Mouse (Mus musculus): ENCODE results near the gene Efnb3.
"Not testable (repeated sequence)": the region's sequence is repeated elsewhere in the genome, so short reads cannot be mapped to it uniquely, and the experiment has no call there.

Efnb3 gene

DNA sequence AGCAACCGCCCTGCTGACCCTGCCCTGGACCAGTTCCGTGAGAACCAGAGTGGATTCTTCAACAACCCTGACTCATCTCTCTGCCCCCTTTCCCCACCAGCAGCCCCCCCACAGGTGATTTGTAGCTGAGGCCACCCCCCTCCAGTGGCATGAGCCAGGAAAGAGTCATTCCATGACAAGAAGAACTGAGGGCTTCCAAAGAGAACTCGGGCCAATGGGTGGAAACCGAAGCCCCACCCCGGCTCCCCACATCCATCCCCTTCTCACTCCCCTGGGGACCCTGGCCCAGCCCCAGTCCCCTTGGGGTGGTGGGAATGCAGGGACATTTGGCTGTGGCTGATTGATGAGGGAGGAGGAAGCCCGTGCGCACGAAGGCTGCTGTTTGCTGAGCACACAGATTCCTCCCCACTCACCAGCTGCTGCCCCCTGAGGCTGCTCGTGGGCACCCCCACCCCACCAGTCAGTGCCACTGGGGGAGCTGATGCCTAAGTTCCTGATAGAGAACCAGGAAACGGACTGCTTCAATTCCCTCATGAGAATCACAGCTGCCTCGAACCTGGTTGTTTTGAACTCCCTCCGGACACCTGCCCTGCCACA, 10.8 kb downstream of the Efnb3 start, which contains the start of gene Dnah2:
Gene Dnah2 (minus strand): TSS at position 51 of the 597 bp plus-strand sequence.
- DNase-seq (ENCODE audit: low spot score): no peak

DNA sequence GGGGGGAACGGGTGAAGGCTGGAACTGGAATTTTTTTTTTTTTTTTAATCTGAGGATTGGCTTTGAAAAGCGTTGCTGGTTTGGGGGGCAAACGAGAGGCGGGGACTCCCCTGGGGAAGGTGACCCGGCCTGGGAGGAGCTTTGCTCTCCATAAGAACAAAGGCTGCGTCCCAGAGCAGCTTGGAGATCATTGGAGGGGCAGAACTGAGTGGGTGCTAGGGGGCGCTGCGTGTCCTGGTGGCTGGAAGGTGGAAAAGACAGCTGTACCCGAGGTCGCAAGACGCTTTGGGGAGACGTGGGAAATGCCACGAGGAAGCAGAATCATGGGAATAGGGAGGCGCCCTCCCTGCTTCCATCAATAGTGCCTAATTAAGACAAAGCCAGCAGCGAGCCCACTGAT, 12.9 kb downstream of the Efnb3 start:
- DNase-seq (ENCODE audit: low spot score): peak; percentile 8

DNA sequence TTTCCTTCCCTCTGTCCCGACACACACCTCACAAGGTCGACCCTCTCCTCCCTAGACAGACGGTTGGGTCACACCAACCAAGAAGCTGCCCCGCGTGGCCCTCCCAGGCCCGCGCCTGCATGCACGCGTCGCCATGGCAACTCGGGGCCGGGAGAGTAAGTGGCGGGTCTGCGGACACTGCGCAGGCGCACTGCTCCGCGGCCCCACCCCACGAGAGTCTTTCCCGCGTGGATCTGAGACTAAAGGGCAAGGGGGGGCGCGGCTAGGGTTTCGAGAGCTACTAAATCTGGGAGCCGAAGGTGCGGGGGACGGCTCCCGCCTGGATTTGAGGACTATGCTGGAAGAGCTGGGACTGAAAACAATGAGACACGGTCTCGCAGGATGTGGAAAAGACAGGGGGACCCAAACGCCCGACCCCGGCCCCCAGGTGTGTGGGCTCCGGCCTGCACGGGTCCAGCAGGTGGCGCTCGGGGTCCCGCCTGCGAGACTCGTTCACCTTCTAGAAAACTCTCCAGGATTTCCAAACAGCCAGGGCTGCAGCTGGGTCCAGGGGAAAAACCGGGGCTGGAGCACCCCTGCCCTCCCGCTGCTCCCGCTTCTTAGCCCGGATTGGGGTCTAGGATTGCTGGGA, 13.5 kb downstream of the Efnb3 start:
- peak; percentile 65 for DNase-seq (ENCODE audit: low spot score)

DNA sequence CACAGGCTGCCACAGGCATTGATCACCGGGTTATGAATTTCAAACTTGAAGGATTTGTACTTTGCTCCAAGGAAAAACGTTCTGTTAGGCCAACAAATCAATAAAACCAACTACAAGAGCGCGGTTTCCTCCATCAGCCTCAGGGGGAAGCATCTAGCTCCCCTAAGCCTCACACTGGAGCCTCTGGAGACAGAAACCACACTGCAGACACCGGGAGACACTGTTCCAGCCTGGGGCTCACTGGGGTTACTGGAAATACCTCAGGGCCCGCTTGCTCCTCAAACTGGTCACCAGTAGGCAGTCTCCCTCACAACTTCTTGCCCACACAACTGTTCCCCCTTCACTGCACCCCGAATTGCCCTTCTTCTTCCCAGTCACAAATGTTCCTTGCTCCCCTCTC, 14.0 kb downstream of the Efnb3 start:
- DNase-seq (ENCODE audit: low spot score): no peak

DNA sequence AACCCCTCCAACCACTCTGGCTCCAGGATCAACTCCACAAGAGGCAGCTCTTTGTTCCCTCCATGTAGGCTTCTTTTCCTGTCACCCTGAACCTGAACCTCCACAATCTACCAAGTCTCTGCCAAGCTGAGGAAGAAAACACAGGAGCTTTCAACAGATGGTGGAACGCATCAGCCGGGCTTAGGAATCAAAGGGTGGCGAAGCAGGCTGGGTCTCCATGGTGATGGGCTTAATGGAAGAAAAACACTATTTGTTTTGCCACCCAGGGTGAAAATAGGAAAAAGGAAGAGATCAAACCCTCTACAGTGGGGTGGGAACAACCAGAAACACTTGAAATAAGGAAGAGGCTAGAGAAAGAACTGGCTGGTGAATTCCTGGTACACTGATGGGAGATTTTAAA, 16.4 kb downstream of the Efnb3 start:
- no peak for DNase-seq (ENCODE audit: low spot score)

DNA sequence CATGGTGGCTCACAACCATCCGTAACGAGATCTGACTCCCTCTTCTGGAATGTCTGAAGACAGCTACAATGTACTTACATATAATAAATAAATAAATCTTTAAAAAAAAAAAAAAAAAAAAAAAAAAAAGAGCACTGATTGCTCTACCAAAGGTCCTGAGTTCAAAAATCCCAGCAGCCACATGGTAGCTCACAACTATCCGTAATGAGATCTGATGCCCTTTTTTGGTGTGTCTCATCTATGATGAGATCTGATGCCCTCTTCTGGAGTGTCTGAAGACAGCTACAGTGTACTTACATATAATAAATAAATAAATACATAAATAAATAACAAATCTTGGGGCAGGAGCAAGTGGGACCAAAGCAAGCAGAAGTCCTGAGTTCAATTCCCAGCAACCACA, 18.3 kb downstream of the Efnb3 start:
- not testable (repeated sequence) for DNase-seq (ENCODE audit: low spot score)

DNA sequence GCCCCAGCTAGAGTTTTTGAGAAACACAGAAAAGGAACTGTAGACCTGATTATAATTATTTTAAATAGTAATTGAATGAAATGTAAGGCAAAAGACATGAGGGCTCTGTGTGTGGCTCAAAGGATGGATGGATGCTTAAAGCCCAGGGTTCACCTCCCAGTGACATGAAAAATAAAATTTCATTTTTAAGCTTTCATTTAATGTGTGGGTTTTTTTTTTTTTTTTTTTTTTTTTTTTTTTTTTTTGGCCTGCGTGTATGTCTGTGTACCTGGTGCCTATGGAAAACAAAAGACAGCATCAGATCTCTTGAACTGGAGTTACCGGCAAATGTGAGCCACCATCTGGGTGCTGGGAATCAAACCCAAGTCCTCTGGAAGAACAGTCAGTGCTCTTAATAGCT, 19.3 kb downstream of the Efnb3 start:
- no peak for DNase-seq (ENCODE audit: low spot score)

DNA sequence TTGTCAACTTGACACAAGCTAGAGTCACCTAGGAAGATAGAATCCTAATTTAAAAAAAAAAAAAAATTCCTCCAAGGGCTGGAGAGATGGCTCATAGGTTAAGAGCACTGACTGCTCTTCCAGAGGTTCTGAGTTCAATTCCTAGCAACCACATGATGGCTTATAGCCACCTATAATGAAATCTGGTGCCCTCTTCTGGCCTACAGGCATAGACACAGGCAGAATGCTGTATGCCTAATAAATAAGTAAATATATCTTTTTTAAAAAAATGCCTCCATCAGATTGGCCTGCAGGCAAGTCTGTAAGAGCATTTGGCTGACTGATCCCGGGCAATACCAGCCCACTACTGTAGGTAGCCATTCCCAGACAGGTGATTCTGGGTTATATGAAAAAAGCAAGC, 25.0 kb downstream of the Efnb3 start:
- DNase-seq (ENCODE audit: low spot score): no peak

DNA sequence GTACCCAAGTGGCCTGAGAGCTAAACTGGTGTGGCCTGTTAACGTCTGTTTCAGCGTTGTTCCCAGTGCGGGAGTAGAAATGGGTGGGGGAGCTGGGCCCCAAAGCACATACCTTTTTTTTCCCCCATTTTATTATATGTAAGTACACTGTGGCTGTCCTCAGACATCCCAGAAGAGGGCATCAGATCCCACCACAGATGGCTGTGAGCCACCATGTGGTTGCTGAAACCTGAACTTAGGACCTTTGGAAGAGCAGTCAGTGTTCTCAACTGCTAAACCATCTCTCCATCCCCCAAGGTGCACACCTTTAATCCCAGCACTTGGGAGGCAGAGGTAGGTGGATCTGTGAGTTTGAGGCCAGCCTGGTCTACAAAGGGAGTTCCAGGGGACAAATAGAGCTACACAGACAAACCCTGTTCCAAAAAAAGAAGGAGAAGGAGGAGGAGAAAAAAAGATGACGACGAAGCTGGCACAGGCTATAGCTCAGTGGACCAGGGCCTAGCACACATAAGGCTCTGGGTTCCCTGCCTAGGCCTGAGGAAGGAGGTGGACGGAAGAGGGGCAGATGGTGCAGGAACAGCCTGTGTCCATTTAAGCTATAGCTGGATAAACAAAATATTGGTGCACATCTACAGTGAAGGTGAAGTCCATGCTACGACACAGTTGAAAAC, 27.4 kb downstream of the Efnb3 start:
- no peak for DNase-seq (ENCODE audit: low spot score)

DNA sequence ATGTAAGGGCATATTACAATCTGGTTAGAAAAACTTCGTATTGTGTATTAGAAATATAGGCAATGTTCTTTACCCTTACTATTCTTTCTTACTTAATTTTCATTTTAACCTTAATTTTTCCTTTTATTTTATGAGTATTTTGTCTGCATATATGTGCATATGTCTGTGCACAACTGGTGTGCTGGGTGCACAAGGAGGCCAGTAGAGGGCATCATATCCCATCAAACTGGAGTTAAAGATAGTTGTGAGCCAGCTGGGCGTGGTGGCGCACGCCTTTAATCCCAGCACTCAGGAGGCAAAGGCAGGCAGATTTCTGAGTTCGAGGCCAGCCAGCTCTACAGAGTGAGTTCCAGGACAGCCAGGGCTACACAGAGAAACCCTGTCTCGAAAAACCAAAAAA, 29.2 kb downstream of the Efnb3 start:
- not testable (repeated sequence) for DNase-seq (ENCODE audit: low spot score)

DNA sequence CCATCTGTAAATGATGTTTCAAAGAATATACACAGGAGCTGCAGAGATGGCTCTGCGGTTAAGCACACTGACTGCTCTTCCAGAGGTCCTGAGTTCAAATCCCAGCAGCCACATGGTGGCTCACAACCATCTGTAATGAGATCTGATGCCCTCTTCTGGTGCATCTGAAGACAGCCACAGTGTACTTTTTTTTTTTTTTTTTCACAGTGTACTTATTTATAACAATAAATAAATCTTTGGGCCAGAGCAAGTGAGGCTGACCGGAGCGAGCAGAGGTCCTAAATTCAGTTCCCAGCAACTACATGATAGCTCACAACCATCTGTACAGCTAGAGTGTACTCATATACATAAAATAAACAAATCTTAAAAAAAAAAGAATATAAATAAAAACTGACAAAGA, 29.7 kb downstream of the Efnb3 start:
- DNase-seq (ENCODE audit: low spot score): not testable (repeated sequence)

DNA sequence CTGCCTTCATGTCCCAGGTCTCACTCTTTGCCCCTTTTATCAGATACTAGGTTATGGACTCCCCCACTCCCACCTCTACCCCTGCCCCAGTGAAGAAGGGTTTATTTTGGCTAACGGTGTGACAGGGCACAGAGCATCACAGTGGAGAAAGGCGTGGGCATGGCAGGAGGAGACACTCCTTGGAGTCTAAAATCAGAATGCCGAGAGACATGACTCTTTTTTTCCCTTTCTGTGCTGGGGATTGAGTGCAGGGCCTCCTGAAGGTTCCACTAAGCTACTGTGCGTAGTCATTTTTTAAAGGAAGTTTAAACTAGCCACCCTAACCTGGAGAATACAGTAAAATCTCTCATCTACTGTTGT, 32.0 kb downstream of the Efnb3 start:
- DNase-seq (ENCODE audit: low spot score): no peak

DNA sequence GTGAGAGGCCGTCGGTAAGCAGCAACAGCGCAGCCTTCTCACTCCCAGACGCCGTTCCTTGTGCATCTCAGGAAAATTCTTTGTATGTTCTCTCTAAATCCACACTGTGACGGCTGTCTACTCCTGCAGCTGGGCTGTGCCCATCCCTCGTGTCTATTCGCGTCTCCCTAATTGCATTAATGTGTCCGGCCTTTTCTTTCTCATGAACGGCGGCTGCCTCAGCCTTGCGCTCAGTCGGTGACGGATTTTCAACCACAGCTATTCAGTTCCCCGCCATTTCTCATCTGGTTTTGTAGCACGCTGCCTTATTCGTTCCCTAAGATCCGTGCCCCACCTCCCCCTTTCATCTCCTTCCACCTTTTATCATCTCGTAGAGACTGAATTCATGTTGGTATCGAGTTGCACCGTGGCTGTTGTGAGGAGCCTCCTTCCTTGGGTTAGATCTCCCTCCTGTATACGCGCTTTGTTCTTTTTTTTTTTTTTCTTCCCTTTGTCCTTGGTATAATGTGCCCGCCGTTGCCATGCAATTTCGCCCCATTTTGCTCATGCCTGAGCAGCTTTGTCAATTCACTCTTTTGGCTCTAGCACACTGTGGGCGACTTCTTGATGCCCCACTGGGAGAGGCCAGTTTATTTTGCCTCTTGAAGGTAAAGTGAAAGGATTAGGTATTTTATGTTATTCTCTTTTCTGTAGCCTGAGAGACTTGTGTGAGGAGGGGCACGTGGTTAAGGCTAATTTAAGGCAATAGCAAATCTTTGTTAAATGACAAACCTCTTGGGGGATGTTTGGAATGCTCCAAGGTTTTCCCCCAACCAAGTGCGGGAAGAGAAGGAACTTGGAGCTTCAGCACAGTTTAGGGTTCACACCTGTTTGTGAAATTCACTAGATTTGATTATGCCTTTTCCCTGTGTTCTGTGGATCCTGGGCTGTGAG, 32.6 kb downstream of the Efnb3 start:
- DNase-seq (ENCODE audit: low spot score): no peak

DNA sequence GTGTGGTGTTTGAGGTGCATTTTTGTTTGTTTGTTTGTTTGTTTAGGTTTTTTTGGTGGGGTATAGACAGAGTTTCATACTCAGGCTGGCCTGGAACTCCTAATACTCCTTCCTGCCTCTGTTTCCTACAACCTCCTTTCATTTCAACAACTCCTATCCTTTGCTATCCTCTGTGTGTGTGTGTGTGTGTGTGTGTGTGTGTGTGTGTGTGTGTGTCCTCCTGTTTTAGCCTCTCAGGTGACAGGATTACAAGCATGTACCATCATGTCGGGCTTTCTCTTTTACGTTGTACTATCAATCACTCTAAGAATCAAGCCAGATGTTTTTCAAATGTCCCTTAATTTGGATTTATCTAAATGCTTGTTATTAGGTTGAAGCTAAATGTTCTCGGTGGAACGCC, 33.4 kb downstream of the Efnb3 start:
- no peak for DNase-seq (ENCODE audit: low spot score)

DNA sequence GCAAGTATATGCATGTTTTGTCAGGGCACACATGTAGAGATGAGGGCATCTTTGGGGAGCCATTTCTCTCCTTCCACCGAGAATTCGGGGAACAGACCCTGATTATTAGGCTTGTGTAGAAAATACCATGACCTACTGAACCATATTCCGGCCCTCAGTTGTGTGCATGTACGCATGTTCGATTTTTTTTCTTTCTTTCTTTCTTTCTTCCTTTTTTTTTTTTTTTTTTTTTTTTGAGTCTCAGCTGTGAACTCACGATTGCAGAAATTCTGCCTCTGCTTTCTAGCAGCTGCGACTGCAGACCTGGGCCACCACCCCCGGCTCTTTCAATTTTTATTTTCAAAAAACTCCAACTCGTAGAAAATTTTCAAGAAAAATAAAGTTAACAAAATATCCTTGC, 34.3 kb downstream of the Efnb3 start:
- no peak for DNase-seq (ENCODE audit: low spot score)

DNA sequence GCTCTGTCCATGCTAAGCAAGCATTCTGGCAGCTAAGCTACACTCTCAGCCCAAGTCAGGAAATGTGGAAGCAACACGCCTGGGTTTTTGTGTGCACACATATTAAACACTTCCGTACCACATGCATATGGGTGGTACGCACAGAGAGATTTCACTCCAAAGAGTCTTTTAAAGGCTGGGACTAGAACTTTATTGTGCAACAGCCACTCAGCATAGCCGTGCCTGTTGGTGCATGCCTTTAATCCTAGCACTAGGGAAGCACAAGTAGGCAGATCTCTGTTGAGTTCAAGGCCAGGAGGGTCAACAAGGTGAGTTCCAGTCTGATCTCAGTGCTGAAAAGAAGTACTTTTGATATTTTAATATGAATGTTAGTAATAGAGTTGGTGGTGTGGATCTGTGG, 36.4 kb downstream of the Efnb3 start:
- DNase-seq (ENCODE audit: low spot score): no peak

DNA sequence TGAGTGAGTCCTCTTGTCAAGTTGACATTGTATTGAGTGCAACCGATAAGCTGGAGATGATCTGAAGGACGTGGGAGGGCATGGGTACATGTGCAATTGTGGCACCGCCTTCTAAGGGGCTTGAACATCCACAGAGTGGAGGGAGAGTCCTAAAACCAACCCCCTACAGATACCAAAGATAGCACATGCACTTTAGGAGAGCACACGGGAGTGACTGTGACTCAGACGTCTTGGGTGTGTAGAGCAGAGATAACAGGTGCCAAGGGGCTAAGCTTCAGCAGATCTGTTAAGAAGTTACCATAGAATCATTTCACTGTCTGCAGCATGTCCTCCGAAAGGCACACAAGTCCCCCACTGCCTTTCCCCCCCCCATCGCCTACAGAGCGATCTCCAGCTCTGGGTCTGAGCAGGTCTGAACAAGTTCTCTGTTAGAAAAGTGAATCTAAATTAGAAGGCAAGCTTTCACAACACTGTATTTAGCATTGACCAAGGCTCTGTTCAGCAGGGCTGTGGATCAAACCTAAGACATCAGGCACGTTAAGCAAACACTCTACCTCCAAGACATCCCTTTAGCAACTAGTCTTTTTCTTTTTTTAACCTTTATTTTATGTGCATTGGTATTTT, 38.4 kb downstream of the Efnb3 start:
- no peak for DNase-seq (ENCODE audit: low spot score)

DNA sequence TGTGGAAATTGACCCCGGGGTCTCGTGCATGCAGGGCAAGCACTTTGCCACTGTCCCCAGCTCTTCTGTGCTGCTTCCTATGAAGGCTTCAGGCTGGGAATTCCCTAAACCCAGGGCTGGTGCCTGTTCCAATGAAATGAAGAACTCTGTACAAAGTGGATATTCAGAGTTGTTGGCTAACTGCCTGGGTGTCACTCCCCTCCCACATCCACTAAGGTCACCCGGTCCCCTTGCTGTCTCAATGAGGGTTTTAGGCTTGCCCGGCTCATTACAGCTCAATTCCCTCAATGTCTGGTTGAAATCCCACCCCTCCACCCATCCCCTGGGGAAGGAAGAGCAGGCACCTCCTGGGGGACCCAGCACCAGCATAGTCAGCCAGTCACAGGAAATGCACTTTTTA, 40.0 kb downstream of the Efnb3 start:
- no peak for DNase-seq (ENCODE audit: low spot score)

DNA sequence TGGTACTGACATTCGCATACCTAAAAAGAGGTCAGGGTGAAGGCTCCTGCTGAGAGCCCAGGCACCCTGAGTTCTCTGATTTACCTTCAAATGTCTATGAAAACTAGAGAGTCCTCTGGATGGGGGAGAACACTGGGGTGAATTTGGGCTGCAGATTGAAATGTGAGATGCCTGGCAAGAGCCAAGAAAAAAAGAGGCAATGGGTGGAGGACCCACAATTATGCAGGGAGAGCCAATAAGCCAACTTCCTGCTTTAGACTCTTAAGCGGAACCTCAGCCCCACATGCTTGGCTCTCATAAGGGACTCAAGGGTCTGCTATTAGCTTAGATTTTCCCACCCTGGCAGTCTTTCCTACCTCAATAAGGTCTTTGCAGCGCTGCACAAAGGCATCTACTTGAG, 43.3 kb downstream of the Efnb3 start:
- no peak for DNase-seq (ENCODE audit: low spot score)

DNA sequence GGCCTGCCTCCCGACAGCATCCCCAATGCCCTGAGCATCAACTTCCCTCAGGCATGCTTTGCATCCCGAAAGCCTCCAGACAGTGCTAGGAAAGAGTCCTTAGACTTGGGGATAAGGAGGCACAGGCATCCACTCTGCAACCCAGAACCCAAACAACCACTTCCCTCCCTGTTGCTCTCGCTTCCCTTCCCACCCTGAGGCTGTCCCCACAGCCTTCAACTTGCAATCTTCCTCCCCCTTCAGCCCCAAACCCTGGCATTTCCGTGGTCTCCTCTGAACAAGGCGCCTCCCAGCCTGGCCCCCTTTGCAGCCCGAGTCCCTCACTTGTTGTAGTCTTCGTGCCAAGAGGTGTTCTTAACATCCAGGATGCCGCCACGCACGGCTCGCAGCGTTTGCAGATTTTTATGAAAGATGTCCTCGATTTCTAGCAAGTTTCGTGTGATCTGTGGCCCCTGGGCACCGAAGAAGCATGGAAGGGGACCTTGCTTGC, 43.8 kb downstream of the Efnb3 start:
- no peak for DNase-seq (ENCODE audit: low spot score)

DNA sequence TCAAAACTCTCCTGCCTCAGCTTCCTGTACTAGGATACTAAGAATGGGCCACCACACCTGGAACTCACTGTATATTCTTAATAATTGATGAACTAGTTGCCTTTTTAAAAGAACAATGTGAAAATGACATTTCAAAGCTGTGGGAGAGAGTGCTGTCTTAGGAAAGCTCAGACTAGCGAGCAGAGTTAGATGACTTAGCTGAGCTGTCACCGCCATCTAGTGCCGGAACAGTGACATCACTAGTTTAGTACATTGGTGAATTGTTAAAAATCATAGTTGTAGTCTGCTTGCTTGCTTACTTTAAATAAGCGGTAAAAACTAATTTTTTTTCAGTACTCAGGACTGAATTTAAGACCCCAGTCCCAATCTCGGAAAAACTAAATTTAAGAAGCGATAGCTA, 46.2 kb downstream of the Efnb3 start:
- DNase-seq (ENCODE audit: low spot score): peak; percentile 65

All from T-cell, adult 2 months (primary cell).